Mouse (Mus musculus) embryonic fibroblast, embryonic 13.5 days (primary cell): ENCODE data around the gene Slc9a9.

Experiments used
- CTCF ChIP-seq: IDR thresholded peaks from 2 replicates; pipeline ENCODE4 v1.5.1; 2011; ENCODE audit warnings: mild to moderate bottlenecking, control low read depth, low read length, moderate library complexity, borderline replicate concordance; ENCODE audit not compliant: insufficient read depth
- POLR2A ChIP-seq: IDR thresholded peaks from 2 replicates; pipeline ENCODE4 v1.6.1; 2011; ENCODE audit warnings: low read depth, mild to moderate bottlenecking, control low read depth, low read length, moderate library complexity

GRCm38 (mm10) chr9:94759904-94760303 lies 90.2 kb downstream of the Slc9a9 start:
- TF ChIP-seq CTCF (no peak), POLR2A (no peak)
